Mouse (Mus musculus): ENCODE results near the gene Lgals4. TPM values are rescaled to one million over a fixed set of nuclear protein-coding genes. Genes with fewer than 3 reads are reported as not detected.

The Lgals4 gene
- polyA plus RNA-seq, 1 experiment from 2014 or later = 3.4 TPM

- Histone ChIP-seq H3K36me3 (ENCODE audit: control insufficient read depth, insufficient read depth, low read length) (peaks cover 5% of the 10 kb centered on the region; the same call in 1 of the 2 replicates), H3K4me3 (ENCODE audit: low read depth, low read length) (no peak overlapping the region), H3K9me3 (ENCODE audit: control insufficient read depth, low read length) (no peaks in the 10 kb centered on the region), H3K4me2 (ENCODE audit: low read depth, low read length) (no peak overlapping the region), H3K27ac (replicated peaks; ENCODE audit: low read depth, low read length) (no peak overlapping the region), H3K4me1 (ENCODE audit: control insufficient read depth, insufficient read depth, low read length) (peaks cover 25% of the 10 kb centered on the region), H3K9ac (ENCODE audit: low read depth, low read length) (no peak overlapping the region), H3K27me3 (replicated peaks; ENCODE audit: control insufficient read depth, insufficient read depth, low read length) (no peaks in the 10 kb centered on the region)
- ATAC-seq (ENCODE audit: low read depth) (no peak), DNase-seq (ENCODE audit: low spot score) (no peak)
- 80% methylated on average over 14 of the region's 14 CpGs for WGBS
Observed at GRCm38 (mm10) chr7:28792391-28793185, 41.1 kb upstream of the Lgals4 start.

GRCm38 (mm10) chr7:28793834-28794233 lies 39.8 kb upstream of the Lgals4 start:
- no peak overlapping the region for H3K4me3 ChIP-seq (ENCODE audit: low read depth, low read length)
- ATAC-seq (ENCODE audit: low read depth) (no peak), DNase-seq (ENCODE audit: low spot score) (peak; percentile 38)
- H3K36me3 ChIP-seq (ENCODE audit: control insufficient read depth, insufficient read depth, low read length) = no peaks in the 10 kb centered on the region
- H3K27ac ChIP-seq (replicated peaks; ENCODE audit: low read depth, low read length) = no peak overlapping the region
- no peaks in the 10 kb centered on the region for H3K27me3 ChIP-seq (replicated peaks; ENCODE audit: control insufficient read depth, insufficient read depth, low read length)
- no peaks in the 10 kb centered on the region for H3K9me3 ChIP-seq (ENCODE audit: control insufficient read depth, low read length)
- no peak overlapping the region for H3K4me2 ChIP-seq (ENCODE audit: low read depth, low read length)
- no peak overlapping the region for H3K9ac ChIP-seq (ENCODE audit: low read depth, low read length)
- 33% methylated on average over 2 of the region's 2 CpGs for WGBS
- peaks cover 23% of the 10 kb centered on the region for H3K4me1 ChIP-seq (ENCODE audit: control insufficient read depth, insufficient read depth, low read length)

GRCm38 (mm10) chr7:28794496-28794895 lies 39.2 kb upstream of the Lgals4 start:
- Histone ChIP-seq H3K4me1 (ENCODE audit: control insufficient read depth, insufficient read depth, low read length) (peaks cover 17% of the 10 kb centered on the region), H3K4me3 (ENCODE audit: low read depth, low read length) (no peak overlapping the region), H3K27me3 (replicated peaks; ENCODE audit: control insufficient read depth, insufficient read depth, low read length) (no peaks in the 10 kb centered on the region), H3K9ac (ENCODE audit: low read depth, low read length) (no peak overlapping the region), H3K9me3 (ENCODE audit: control insufficient read depth, low read length) (no peaks in the 10 kb centered on the region), H3K36me3 (ENCODE audit: control insufficient read depth, insufficient read depth, low read length) (no peaks in the 10 kb centered on the region), H3K27ac (replicated peaks; ENCODE audit: low read depth, low read length) (no peak overlapping the region), H3K4me2 (ENCODE audit: low read depth, low read length) (no peak overlapping the region)
- DNase-seq (ENCODE audit: low spot score) (no peak), ATAC-seq (ENCODE audit: low read depth) (no peak)
- 68% methylated on average over 3 of the region's 3 CpGs for WGBS

GRCm38 (mm10) chr7:28795832-28796231 lies 37.8 kb upstream of the Lgals4 start:
- WGBS = 74% methylated on average over 15 of the region's 15 CpGs
- H3K9me3 ChIP-seq (ENCODE audit: control insufficient read depth, low read length) = no peaks in the 10 kb centered on the region
- H3K4me2 ChIP-seq (ENCODE audit: low read depth, low read length) = no peak overlapping the region
- H3K36me3 ChIP-seq (ENCODE audit: control insufficient read depth, insufficient read depth, low read length) = no peaks in the 10 kb centered on the region
- no peak overlapping the region for H3K4me3 ChIP-seq (ENCODE audit: low read depth, low read length)
- DNase-seq (ENCODE audit: low spot score) (no peak), ATAC-seq (ENCODE audit: low read depth) (no peak)
- H3K9ac ChIP-seq (ENCODE audit: low read depth, low read length) = no peak overlapping the region
- H3K27ac ChIP-seq (replicated peaks; ENCODE audit: low read depth, low read length) = no peak overlapping the region; the same call in 1 of the 2 replicates
- no peaks in the 10 kb centered on the region for H3K27me3 ChIP-seq (replicated peaks; ENCODE audit: control insufficient read depth, insufficient read depth, low read length)
- 0 out of 2 replicates have a peak, but pooled peaks cover 7% of the 10 kb centered on the region for H3K4me1 ChIP-seq (ENCODE audit: control insufficient read depth, insufficient read depth, low read length)

GRCm38 (mm10) chr7:28796562-28796975 lies 37.1 kb upstream of the Lgals4 start:
- 20% methylated on average over 32 of the region's 32 CpGs for WGBS
- peak overlapping the region; percentile 10; the same call in 1 of the 2 replicates for H3K4me3 ChIP-seq (ENCODE audit: low read depth, low read length)
- peak; percentile 77 for ATAC-seq (ENCODE audit: low read depth)

GRCm38 (mm10) chr7:28799994-28800393 lies 33.7 kb upstream of the Lgals4 start:
- no peak overlapping the region for H3K4me2 ChIP-seq (ENCODE audit: low read depth, low read length)
- no peaks in the 10 kb centered on the region for H3K27me3 ChIP-seq (replicated peaks; ENCODE audit: control insufficient read depth, insufficient read depth, low read length)
- peaks cover 33% of the 10 kb centered on the region for H3K4me1 ChIP-seq (ENCODE audit: control insufficient read depth, insufficient read depth, low read length)
- DNase-seq (ENCODE audit: low spot score) (no peak), ATAC-seq (ENCODE audit: low read depth) (no peak)
- H3K4me3 ChIP-seq (ENCODE audit: low read depth, low read length) = no peak overlapping the region
- WGBS = 96% methylated on average over 9 of the region's 9 CpGs
- H3K36me3 ChIP-seq (ENCODE audit: control insufficient read depth, insufficient read depth, low read length) = no peaks in the 10 kb centered on the region
- no peak overlapping the region for H3K27ac ChIP-seq (replicated peaks; ENCODE audit: low read depth, low read length)
- H3K9me3 ChIP-seq (ENCODE audit: control insufficient read depth, low read length) = no peaks in the 10 kb centered on the region
- no peak overlapping the region for H3K9ac ChIP-seq (ENCODE audit: low read depth, low read length)

More at GRCm38 (mm10) chr7:28796562-28796975, 37.1 kb upstream of the Lgals4 start:
- H3K27me3 ChIP-seq (replicated peaks; ENCODE audit: control insufficient read depth, insufficient read depth, low read length) = no peaks in the 10 kb centered on the region
- DNase-seq (ENCODE audit: low spot score) = peak; percentile 71
- peak overlapping the region; percentile 68; the same call in 1 of the 2 replicates for H3K27ac ChIP-seq (replicated peaks; ENCODE audit: low read depth, low read length)
- no peaks in the 10 kb centered on the region for H3K36me3 ChIP-seq (ENCODE audit: control insufficient read depth, insufficient read depth, low read length)
- peak overlapping the region; percentile 61 for H3K9ac ChIP-seq (ENCODE audit: low read depth, low read length)
- H3K4me1 ChIP-seq (ENCODE audit: control insufficient read depth, insufficient read depth, low read length) = peaks cover 9% of the 10 kb centered on the region
- no peaks in the 10 kb centered on the region for H3K9me3 ChIP-seq (ENCODE audit: control insufficient read depth, low read length)
- H3K4me2 ChIP-seq (ENCODE audit: low read depth, low read length) = peak overlapping the region; percentile 46

- Histone ChIP-seq H3K4me1 (ENCODE audit: control insufficient read depth, insufficient read depth, low read length) (peaks cover 32% of the 10 kb centered on the region), H3K4me3 (ENCODE audit: low read depth, low read length) (no peak overlapping the region), H3K27ac (replicated peaks; ENCODE audit: low read depth, low read length) (peak overlapping the region; percentile 95), H3K36me3 (ENCODE audit: control insufficient read depth, insufficient read depth, low read length) (no peaks in the 10 kb centered on the region), H3K9ac (ENCODE audit: low read depth, low read length) (no peak overlapping the region), H3K9me3 (ENCODE audit: control insufficient read depth, low read length) (no peaks in the 10 kb centered on the region), H3K27me3 (replicated peaks; ENCODE audit: control insufficient read depth, insufficient read depth, low read length) (no peaks in the 10 kb centered on the region), H3K4me2 (ENCODE audit: low read depth, low read length) (peak overlapping the region; percentile 32; the same call in 1 of the 2 replicates)
- ATAC-seq (ENCODE audit: low read depth) (no peak), DNase-seq (ENCODE audit: low spot score) (no peak)
- 73% methylated on average over 3 of the region's 3 CpGs for WGBS
Observed at GRCm38 (mm10) chr7:28801451-28801850, 32.2 kb upstream of the Lgals4 start.

GRCm38 (mm10) chr7:28801901-28802670 lies 31.6 kb upstream of the Lgals4 start:
- DNase-seq (ENCODE audit: low spot score) = peak; percentile 93
- Histone ChIP-seq H3K4me1 (ENCODE audit: control insufficient read depth, insufficient read depth, low read length) (peaks cover 26% of the 10 kb centered on the region), H3K9me3 (ENCODE audit: control insufficient read depth, low read length) (no peaks in the 10 kb centered on the region), H3K27ac (replicated peaks; ENCODE audit: low read depth, low read length) (peak overlapping the region; percentile 95), H3K9ac (ENCODE audit: low read depth, low read length) (0 out of 2 replicates have a peak overlapping the region, but pooled peaks have one; percentile 43), H3K36me3 (ENCODE audit: control insufficient read depth, insufficient read depth, low read length) (no peaks in the 10 kb centered on the region), H3K4me2 (ENCODE audit: low read depth, low read length) (peak overlapping the region; percentile 34), H3K4me3 (ENCODE audit: low read depth, low read length) (no peak overlapping the region), H3K27me3 (replicated peaks; ENCODE audit: control insufficient read depth, insufficient read depth, low read length) (no peaks in the 10 kb centered on the region)
- WGBS = 10% methylated on average over 10 of the region's 10 CpGs
- peak; percentile 88 for ATAC-seq (ENCODE audit: low read depth)

Data from embryonic facial prominence, embryonic 14.5 days (tissue).